Mouse (Mus musculus) limb, embryonic 11.5 days (tissue): ENCODE data around the gene Unc5c. TPM values are rescaled to one million over a fixed set of nuclear protein-coding genes. Genes with fewer than 3 reads are reported as not detected.
A peak's percentile ranks its signal among the peaks of the same experiment; 100 is the strongest.

ENCODE experiments used
- ATAC-seq: fragments of 200-750 bp; cut with Nextera tagmentation; 2 replicates; pipeline ENCODE4 v1.8.0; 2017; ENCODE audit warnings: low read depth; ENCODE audit not compliant: insufficient number of reproducible peaks, low FRiP score, low TSS enrichment
- DNase-seq: peaks from one replicate; pipeline ENCODE4 v3.0.0-alpha.2; 2015; ENCODE audit warnings: low spot score
- H3K27ac ChIP-seq: fragments of 300-500 bp; sonication (generic); replicated peaks from 2 replicates; pipeline ENCODE4 v1.5.1; 2014; ENCODE audit warnings: low read depth, mild to moderate bottlenecking, low read length
- H3K27me3 ChIP-seq: fragments of 300-500 bp; sonication (generic); 2 replicates; pipeline ENCODE4 v1.6.1; 2014; ENCODE audit warnings: mild to moderate bottlenecking, low read length, mixed read lengths; ENCODE audit not compliant: control insufficient read depth, insufficient read depth
- H3K36me3 ChIP-seq: fragments of 300-500 bp; sonication (generic); 2 replicates; pipeline ENCODE4 v1.6.1; 2014; ENCODE audit warnings: mild to moderate bottlenecking, low read length, moderate library complexity, mixed read lengths; ENCODE audit not compliant: control insufficient read depth, insufficient read depth
- H3K4me1 ChIP-seq: fragments of 300-500 bp; sonication (generic); 2 replicates; pipeline ENCODE4 v1.6.1; 2014; ENCODE audit warnings: low read length, mixed read lengths; ENCODE audit not compliant: control insufficient read depth, insufficient read depth
- H3K4me2 ChIP-seq: fragments of 300-500 bp; sonication (generic); 2 replicates; pipeline ENCODE4 v1.6.1; 2014; ENCODE audit warnings: low read depth, mild to moderate bottlenecking, moderate library complexity; ENCODE audit not compliant: severe bottlenecking
- H3K4me3 ChIP-seq: fragments of 300-500 bp; sonication (generic); 2 replicates; pipeline ENCODE4 v1.5.1; 2014; ENCODE audit warnings: low read depth, low read length
- H3K9ac ChIP-seq: fragments of 300-500 bp; sonication (generic); 2 replicates; pipeline ENCODE4 v1.6.1; 2014; ENCODE audit warnings: mild to moderate bottlenecking, low read length
- H3K9me3 ChIP-seq: fragments of 300-500 bp; sonication (generic); 2 replicates; pipeline ENCODE4 v1.6.1; 2016; ENCODE audit warnings: low read length; ENCODE audit not compliant: control insufficient read depth
- WGBS: fragments of 180-500 bp; shearing (Covaris S2); extraction: QIAGEN DNeasy Blood & Tissue Kit; methylation state at CpG from one replicate; pipeline ENCODE4 v1.1.7; 2014; 5-methylcytosine and 5-hydroxymethylcytosine counted together
- polyA plus RNA-seq: library from polyadenylated mRNA; unstranded; fragments of >200 nt; fragmentation: Nextera tagmentation; extraction: Ambion mirVana; gene quantifications from 2 replicates; pipeline ENCODE4 v1.2.1, GENCODE M21; 2014

Unc5c gene
- polyA plus RNA-seq, 1 experiment from 2014 or later: 17.2 TPM

- ATAC-seq (no peak), DNase-seq (no peak)
- 72% methylated on average over 7 of the region's 7 CpGs for WGBS
- H3K27ac ChIP-seq: no peak overlapping the region
- H3K4me2 ChIP-seq: no peak overlapping the region
- H3K36me3 ChIP-seq: no peaks in the 10 kb centered on the region
- no peak overlapping the region for H3K4me3 ChIP-seq
- no peaks in the 10 kb centered on the region for H3K4me1 ChIP-seq
- H3K9ac ChIP-seq: no peak overlapping the region
- no peaks in the 10 kb centered on the region for H3K9me3 ChIP-seq
- no peaks in the 10 kb centered on the region for H3K27me3 ChIP-seq
Measured at GRCm38 (mm10) chr3:141752172-141752571, 287.2 kb downstream of the Unc5c start.

- no peak overlapping the region for H3K4me2 ChIP-seq
- H3K9ac ChIP-seq: no peak overlapping the region
- H3K4me1 ChIP-seq: 0 out of 2 replicates have a peak, but pooled peaks cover 2% of the 10 kb centered on the region
- H3K9me3 ChIP-seq: no peaks in the 10 kb centered on the region
- 58% methylated on average over 3 of the region's 3 CpGs for WGBS
- H3K4me3 ChIP-seq: no peak overlapping the region
- ATAC-seq: no peak
- H3K36me3 ChIP-seq: no peaks in the 10 kb centered on the region
- no peak overlapping the region for H3K27ac ChIP-seq
- no peak for DNase-seq
- H3K27me3 ChIP-seq: no peaks in the 10 kb centered on the region
Measured at GRCm38 (mm10) chr3:141757259-141757658, 292.2 kb downstream of the Unc5c start.

GRCm38 (mm10) chr3:141778411-141778919 lies 313.4 kb downstream of the Unc5c start:
- no peaks in the 10 kb centered on the region for H3K27me3 ChIP-seq
- no peak overlapping the region for H3K27ac ChIP-seq
- H3K9ac ChIP-seq: no peak overlapping the region
- no peaks in the 10 kb centered on the region for H3K9me3 ChIP-seq
- H3K4me1 ChIP-seq: peaks cover 10% of the 10 kb centered on the region; the same call in 1 of the 2 replicates
- ATAC-seq (peak; percentile 68), DNase-seq (peak; percentile 50)
- no peak overlapping the region for H3K4me2 ChIP-seq
- whole genome bisulfite sequencing: 31% methylated on average over 8 of the region's 8 CpGs
- no peak overlapping the region for H3K4me3 ChIP-seq
- no peaks in the 10 kb centered on the region for H3K36me3 ChIP-seq

- Histone ChIP-seq H3K27me3 (no peaks in the 10 kb centered on the region), H3K4me3 (no peak overlapping the region), H3K36me3 (no peaks in the 10 kb centered on the region), H3K9me3 (no peaks in the 10 kb centered on the region), H3K9ac (no peak overlapping the region), H3K4me2 (no peak overlapping the region), H3K4me1 (peaks cover 10% of the 10 kb centered on the region; the same call in 1 of the 2 replicates), H3K27ac (no peak overlapping the region)
- ATAC-seq (no peak), DNase-seq (no peak)
- 30% methylated on average over 3 of the region's 3 CpGs for WGBS
Measured at GRCm38 (mm10) chr3:141779186-141779585, 314.2 kb downstream of the Unc5c start.

- Histone ChIP-seq H3K27me3 (no peaks in the 10 kb centered on the region), H3K4me1 (peaks cover 10% of the 10 kb centered on the region; the same call in 1 of the 2 replicates), H3K4me2 (no peak overlapping the region), H3K9ac (no peak overlapping the region), H3K27ac (no peak overlapping the region), H3K9me3 (no peaks in the 10 kb centered on the region), H3K4me3 (no peak overlapping the region), H3K36me3 (no peaks in the 10 kb centered on the region)
- DNase-seq: no peak
- ATAC-seq: no peak
- WGBS: 88% methylated on average over 4 of the region's 4 CpGs
Measured at GRCm38 (mm10) chr3:141782553-141782952, 317.5 kb downstream of the Unc5c start.

- no peak overlapping the region for H3K27ac ChIP-seq
- ATAC-seq (peak; percentile 54; the same call in 1 of the 2 replicates), DNase-seq (no peak)
- no peaks in the 10 kb centered on the region for H3K4me1 ChIP-seq
- H3K9ac ChIP-seq: no peak overlapping the region
- H3K36me3 ChIP-seq: no peaks in the 10 kb centered on the region
- WGBS: 81% methylated on average over 8 of the region's 8 CpGs
- H3K9me3 ChIP-seq: no peaks in the 10 kb centered on the region
- no peak overlapping the region for H3K4me3 ChIP-seq
- H3K27me3 ChIP-seq: no peaks in the 10 kb centered on the region
- no peak overlapping the region for H3K4me2 ChIP-seq
Measured at GRCm38 (mm10) chr3:141791026-141791780, 326.2 kb downstream of the Unc5c start.

GRCm38 (mm10) chr3:141792106-141792505 lies 327.1 kb downstream of the Unc5c start:
- WGBS: 86% methylated on average over 1 of the region's 1 CpGs
- no peak overlapping the region for H3K4me2 ChIP-seq
- no peak for DNase-seq
- no peaks in the 10 kb centered on the region for H3K36me3 ChIP-seq
- ATAC-seq: no peak
- no peaks in the 10 kb centered on the region for H3K27me3 ChIP-seq
- H3K4me3 ChIP-seq: no peak overlapping the region
- no peak overlapping the region for H3K9ac ChIP-seq
- no peaks in the 10 kb centered on the region for H3K4me1 ChIP-seq
- no peaks in the 10 kb centered on the region for H3K9me3 ChIP-seq
- H3K27ac ChIP-seq: no peak overlapping the region

- H3K9ac ChIP-seq: no peak overlapping the region
- ATAC-seq (no peak), DNase-seq (no peak)
- no peaks in the 10 kb centered on the region for H3K4me1 ChIP-seq
- H3K27me3 ChIP-seq: no peaks in the 10 kb centered on the region
- H3K27ac ChIP-seq: no peak overlapping the region
- H3K4me2 ChIP-seq: no peak overlapping the region
- H3K36me3 ChIP-seq: no peaks in the 10 kb centered on the region
- no peaks in the 10 kb centered on the region for H3K9me3 ChIP-seq
- 83% methylated on average over 2 of the region's 2 CpGs for WGBS
- no peak overlapping the region for H3K4me3 ChIP-seq
Measured at GRCm38 (mm10) chr3:141793755-141794154, 328.7 kb downstream of the Unc5c start.
